Mouse (Mus musculus) stomach, embryonic 15.5 days (tissue): ENCODE data around the gene Hk1. TPM values are rescaled to one million over a fixed set of nuclear protein-coding genes. Genes with fewer than 3 reads are reported as not detected.

Source experiments
- ATAC-seq: fragments of 200-750 bp; cut with Nextera tagmentation; 2 replicates; pipeline ENCODE4 v1.8.0; 2017; ENCODE audit warnings: low read depth, moderate number of reproducible peaks, moderate TSS enrichment; ENCODE audit not compliant: insufficient read depth, low FRiP score
- H3K27ac ChIP-seq: fragments of 300-500 bp; sonication (generic); 2 replicates; pipeline ENCODE4 v1.5.1; 2015; ENCODE audit warnings: mild to moderate bottlenecking, inconsistent platforms
- H3K27me3 ChIP-seq: fragments of 300-500 bp; sonication (generic); replicated peaks from 2 replicates; pipeline ENCODE4 v1.6.1; 2015; ENCODE audit warnings: inconsistent platforms
- H3K36me3 ChIP-seq: fragments of 300-500 bp; sonication (generic); 2 replicates; pipeline ENCODE4 v1.6.1; 2015; ENCODE audit warnings: inconsistent platforms
- H3K4me1 ChIP-seq: fragments of 300-500 bp; sonication (generic); 2 replicates; pipeline ENCODE4 v1.6.1; 2015; ENCODE audit warnings: inconsistent platforms
- H3K4me2 ChIP-seq: fragments of 300-500 bp; sonication (generic); 2 replicates; pipeline ENCODE4 v1.6.1; 2015; ENCODE audit warnings: mild to moderate bottlenecking, inconsistent platforms
- H3K4me3 ChIP-seq: fragments of 300-500 bp; sonication (generic); replicated peaks from 2 replicates; pipeline ENCODE4 v1.5.1; 2015; ENCODE audit warnings: inconsistent platforms
- H3K9ac ChIP-seq: fragments of 300-500 bp; sonication (generic); 2 replicates; pipeline ENCODE4 v1.6.1; 2015; ENCODE audit warnings: inconsistent platforms
- H3K9me3 ChIP-seq: fragments of 300-500 bp; sonication (generic); 2 replicates; pipeline ENCODE4 v1.6.1; 2016; ENCODE audit warnings: inconsistent platforms
- WGBS: fragments of 180-500 bp; shearing (Covaris S2); methylation state at CpG from one replicate; pipeline ENCODE4 v1.1.7; 2015; 5-methylcytosine and 5-hydroxymethylcytosine counted together
- polyA plus RNA-seq: library from polyadenylated mRNA; unstranded; fragments of >200 nt; fragmentation: Nextera tagmentation; extraction: Ambion mirVana; gene quantifications from 2 replicates; pipeline ENCODE4 v1.2.1, GENCODE M21; 2015

Hk1 gene
- polyA plus RNA-seq, 1 experiment from 2014 or later: 45.8 TPM

DNA sequence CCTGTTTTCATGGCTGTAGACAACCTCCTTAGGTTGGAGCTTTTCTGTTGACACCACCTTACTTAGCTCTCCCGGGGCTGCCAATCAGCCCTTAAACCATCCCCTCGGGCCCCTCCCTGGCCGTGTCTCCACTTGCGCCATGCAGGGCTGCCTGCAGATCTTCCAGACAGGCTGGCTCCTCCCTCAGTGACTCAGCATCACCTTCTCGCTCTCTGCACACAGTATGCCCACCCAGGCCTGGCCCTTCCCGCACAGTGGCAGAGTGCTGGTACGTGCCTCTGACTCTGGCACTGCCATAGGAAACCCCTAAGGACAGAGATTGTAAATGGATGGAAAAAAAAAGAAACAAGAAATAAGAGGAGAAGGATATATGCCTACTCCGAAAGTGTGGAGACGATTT lies 96.9 kb downstream of the Hk1 start:
- Histone ChIP-seq H3K36me3 (peaks cover 28% of the 10 kb centered on the region), H3K4me1 (no peaks in the 10 kb centered on the region), H3K4me3 (no peak overlapping the region), H3K27ac (no peak overlapping the region), H3K9me3 (no peaks in the 10 kb centered on the region), H3K9ac (no peak overlapping the region), H3K4me2 (no peak overlapping the region), H3K27me3 (no peaks in the 10 kb centered on the region)
- WGBS: 59% methylated on average over 9 of the region's 9 CpGs
- no peak for ATAC-seq

GRCm38 (mm10) chr10:62279671-62280070 lies 100.0 kb downstream of the Hk1 start:
- Histone ChIP-seq H3K36me3 (peaks cover 23% of the 10 kb centered on the region), H3K27ac (no peak overlapping the region), H3K9me3 (no peaks in the 10 kb centered on the region), H3K27me3 (no peaks in the 10 kb centered on the region), H3K4me1 (no peaks in the 10 kb centered on the region), H3K4me3 (no peak overlapping the region), H3K9ac (no peak overlapping the region), H3K4me2 (no peak overlapping the region)
- ATAC-seq: no peak
- 68% methylated on average over 4 of the region's 4 CpGs for WGBS

GRCm38 (mm10) chr10:62279066-62279465 lies 100.6 kb downstream of the Hk1 start:
- H3K4me2 ChIP-seq: no peak overlapping the region
- ATAC-seq: no peak
- H3K9ac ChIP-seq: no peak overlapping the region
- peaks cover 25% of the 10 kb centered on the region for H3K36me3 ChIP-seq
- H3K9me3 ChIP-seq: no peaks in the 10 kb centered on the region
- WGBS: 66% methylated on average over 3 of the region's 3 CpGs
- H3K27ac ChIP-seq: no peak overlapping the region
- no peaks in the 10 kb centered on the region for H3K4me1 ChIP-seq
- H3K27me3 ChIP-seq: no peaks in the 10 kb centered on the region
- H3K4me3 ChIP-seq: no peak overlapping the region

DNA sequence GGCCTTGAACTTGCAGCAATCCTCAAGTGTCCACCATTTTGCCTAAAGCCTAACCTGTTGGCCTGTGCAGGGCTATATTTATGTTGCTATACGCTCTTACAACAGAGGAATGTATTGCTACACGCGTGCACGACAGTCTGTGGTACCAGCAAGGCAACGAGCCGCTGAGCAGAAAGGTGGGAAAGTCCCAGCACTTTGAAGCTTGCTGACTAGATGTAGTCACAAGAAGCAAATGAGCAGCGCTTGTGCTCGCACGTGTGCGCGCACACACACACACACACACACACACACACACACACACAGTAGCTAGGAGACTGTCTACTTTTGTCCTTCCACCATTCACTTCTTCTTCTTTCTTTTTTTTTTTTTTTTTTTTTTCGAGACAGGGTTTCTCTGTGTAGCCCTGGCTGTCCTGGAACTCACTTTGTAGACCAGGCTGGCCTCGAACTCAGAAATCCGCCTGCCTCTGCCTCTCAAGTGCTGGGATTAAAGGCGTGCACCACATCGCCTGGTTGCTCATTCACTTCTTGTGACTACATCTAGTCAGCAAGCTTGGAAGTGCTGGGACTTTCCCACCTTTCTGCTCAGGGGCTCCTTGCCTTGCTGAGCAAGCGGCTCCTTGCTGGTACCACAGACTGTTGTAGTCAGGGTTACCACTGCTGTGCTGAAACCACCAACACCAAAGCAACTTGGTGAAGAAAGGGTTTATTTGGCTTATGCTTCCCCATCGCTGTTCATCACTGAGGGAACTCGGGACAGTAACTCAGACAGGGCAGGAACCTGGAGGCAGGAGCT lies 102.0 kb downstream of the Hk1 start:
- no peak for ATAC-seq
- Histone ChIP-seq H3K27me3 (no peaks in the 10 kb centered on the region), H3K9ac (no peak overlapping the region), H3K36me3 (peaks cover 28% of the 10 kb centered on the region), H3K4me3 (no peak overlapping the region), H3K4me1 (no peaks in the 10 kb centered on the region), H3K9me3 (no peaks in the 10 kb centered on the region), H3K27ac (no peak overlapping the region), H3K4me2 (no peak overlapping the region)
- 92% methylated on average over 18 of the region's 19 CpGs for WGBS

DNA sequence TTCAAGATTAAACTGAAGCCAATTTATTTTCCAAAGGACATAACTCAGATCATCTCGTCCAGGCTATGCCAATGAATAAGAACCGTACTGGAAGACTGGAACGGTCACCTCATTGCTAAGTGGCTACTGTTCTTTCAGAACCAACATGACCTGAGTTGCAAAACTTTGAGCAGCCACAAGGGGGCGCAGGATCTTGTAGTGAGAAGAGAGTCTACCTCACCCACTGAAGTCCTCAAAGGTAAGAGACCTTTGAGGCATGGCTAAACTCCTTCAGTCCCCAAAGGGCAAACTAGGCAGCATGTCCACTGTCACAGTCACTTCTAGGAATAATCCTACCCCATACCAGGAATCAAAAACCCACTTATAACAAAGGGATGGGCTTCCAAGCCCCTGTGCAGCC lies 104.5 kb downstream of the Hk1 start:
- Histone ChIP-seq H3K36me3 (peaks cover 22% of the 10 kb centered on the region), H3K9ac (no peak overlapping the region), H3K27me3 (no peaks in the 10 kb centered on the region), H3K4me1 (no peaks in the 10 kb centered on the region), H3K4me2 (no peak overlapping the region), H3K27ac (no peak overlapping the region), H3K4me3 (no peak overlapping the region), H3K9me3 (no peaks in the 10 kb centered on the region)
- no peak for ATAC-seq
- 34% methylated on average over 4 of the region's 4 CpGs for WGBS

DNA sequence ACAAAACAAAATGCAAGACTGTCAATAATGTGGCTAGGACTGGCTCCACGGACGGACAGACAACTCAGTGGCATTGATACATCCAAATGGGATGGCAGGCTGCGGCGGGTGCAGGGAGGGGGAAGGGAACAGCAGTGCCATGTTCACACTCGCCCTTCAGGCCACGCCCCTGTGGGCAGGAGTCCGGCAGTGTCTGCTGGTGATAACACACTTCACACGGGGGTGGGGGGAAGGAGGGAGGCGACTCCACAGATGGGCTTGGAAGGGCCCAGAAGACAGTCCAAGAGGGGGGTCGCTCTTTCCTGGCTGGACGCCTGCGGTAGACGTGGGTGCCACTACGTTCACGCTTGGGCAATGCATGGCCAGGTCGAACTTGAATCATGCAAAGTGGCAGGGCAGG lies 110.4 kb downstream of the Hk1 start:
- H3K9me3 ChIP-seq: no peaks in the 10 kb centered on the region
- H3K4me3 ChIP-seq: no peak overlapping the region
- H3K9ac ChIP-seq: no peak overlapping the region
- H3K36me3 ChIP-seq: peaks cover 17% of the 10 kb centered on the region
- H3K4me2 ChIP-seq: no peak overlapping the region
- WGBS: 72% methylated on average over 16 of the region's 16 CpGs
- ATAC-seq: no peak
- H3K4me1 ChIP-seq: no peaks in the 10 kb centered on the region
- no peaks in the 10 kb centered on the region for H3K27me3 ChIP-seq
- H3K27ac ChIP-seq: no peak overlapping the region

DNA sequence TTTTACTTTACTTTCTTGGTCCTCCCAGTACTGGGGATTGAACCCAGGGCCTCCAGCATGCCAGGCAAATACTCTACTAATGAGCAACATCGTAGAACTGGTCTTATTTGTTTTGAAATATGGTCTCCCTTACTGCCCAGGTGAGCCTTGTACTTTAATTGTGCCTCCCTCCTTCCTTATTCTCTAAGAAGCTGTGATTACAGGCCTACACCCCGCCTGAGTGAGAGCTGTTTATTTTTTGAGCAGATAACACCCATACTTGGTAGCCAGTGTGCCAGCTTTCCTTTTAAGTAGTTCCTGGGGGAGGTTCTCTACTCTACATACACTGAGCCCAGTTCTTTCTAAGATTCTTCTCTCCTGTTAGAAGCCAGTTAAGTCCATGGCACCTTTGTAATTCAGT lies 115.4 kb downstream of the Hk1 start:
- 31% methylated on average over 2 of the region's 2 CpGs for whole genome bisulfite sequencing
- peaks cover 12% of the 10 kb centered on the region; the same call in 1 of the 2 replicates for H3K4me1 ChIP-seq
- no peak for ATAC-seq

GRCm38 (mm10) chr10:62261115-62261886 lies 118.4 kb downstream of the Hk1 start:
- WGBS: 19% methylated on average over 18 of the region's 18 CpGs
- H3K27me3 ChIP-seq: no peaks in the 10 kb centered on the region
- H3K27ac ChIP-seq: no peak overlapping the region
- peak; percentile 76 for ATAC-seq
- no peaks in the 10 kb centered on the region for H3K36me3 ChIP-seq
- no peak overlapping the region for H3K9ac ChIP-seq
- peaks cover 12% of the 10 kb centered on the region; the same call in 1 of the 2 replicates for H3K4me1 ChIP-seq
- H3K4me3 ChIP-seq: no peak overlapping the region
- H3K4me2 ChIP-seq: no peak overlapping the region
- H3K9me3 ChIP-seq: no peaks in the 10 kb centered on the region

More for the DNA sequence above, 115.4 kb downstream of the Hk1 start:
- no peak overlapping the region for H3K4me2 ChIP-seq
- H3K9me3 ChIP-seq: no peaks in the 10 kb centered on the region
- H3K27me3 ChIP-seq: no peaks in the 10 kb centered on the region
- no peak overlapping the region for H3K4me3 ChIP-seq
- no peak overlapping the region for H3K9ac ChIP-seq
- H3K27ac ChIP-seq: no peak overlapping the region
- H3K36me3 ChIP-seq: peaks cover 3% of the 10 kb centered on the region; the same call in 1 of the 2 replicates

DNA sequence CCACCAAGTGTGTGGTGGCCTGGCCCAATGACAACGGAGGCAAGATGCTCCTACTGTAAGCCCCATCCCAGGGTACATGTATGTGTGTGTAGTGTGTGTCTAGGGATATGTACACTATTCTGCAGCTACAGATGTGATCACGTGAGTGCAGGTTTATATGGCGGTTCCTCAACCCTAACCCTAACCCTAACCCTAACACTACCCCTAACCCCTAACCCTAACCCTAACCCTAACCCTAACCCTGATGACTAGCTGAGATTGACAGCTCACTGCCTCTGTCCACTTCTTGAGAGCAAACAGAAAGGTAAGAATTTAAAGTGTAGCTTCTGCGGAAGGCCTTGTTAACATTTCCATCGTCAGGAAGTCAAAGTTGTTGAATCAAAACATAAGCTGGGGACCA lies 121.4 kb downstream of the Hk1 start:
- Histone ChIP-seq H3K27me3 (no peaks in the 10 kb centered on the region), H3K4me2 (no peak overlapping the region), H3K36me3 (no peaks in the 10 kb centered on the region), H3K9me3 (no peaks in the 10 kb centered on the region), H3K27ac (no peak overlapping the region), H3K4me3 (no peak overlapping the region), H3K9ac (no peak overlapping the region), H3K4me1 (peaks cover 12% of the 10 kb centered on the region; the same call in 1 of the 2 replicates)
- ATAC-seq: no peak
- 88% methylated on average over 5 of the region's 5 CpGs for WGBS

- no peak overlapping the region for H3K9ac ChIP-seq
- H3K4me3 ChIP-seq: no peak overlapping the region
- no peak for ATAC-seq
- H3K36me3 ChIP-seq: no peaks in the 10 kb centered on the region
- no peak overlapping the region for H3K27ac ChIP-seq
- peaks cover 6% of the 10 kb centered on the region; the same call in 1 of the 2 replicates for H3K4me1 ChIP-seq
- WGBS: 82% methylated on average over 27 of the region's 27 CpGs
- H3K27me3 ChIP-seq: no peaks in the 10 kb centered on the region
- H3K9me3 ChIP-seq: no peaks in the 10 kb centered on the region
- H3K4me2 ChIP-seq: no peak overlapping the region
Measured at GRCm38 (mm10) chr10:62252496-62253235, 127.0 kb downstream of the Hk1 start.

GRCm38 (mm10) chr10:62252000-62252488 lies 127.7 kb downstream of the Hk1 start, which contains the start of gene Tacr2:
Gene Tacr2, plus strand, starts transcription at chr10:62252438.
- H3K9ac ChIP-seq: no peak within 1 kb of the TSS
- no peak for ATAC-seq

More at GRCm38 (mm10) chr10:62252000-62252488, 127.7 kb downstream of the Hk1 start, which contains the start of gene Tacr2:
- H3K4me1 ChIP-seq: peaks cover 11% of the 10 kb centered on the region; the same call in 1 of the 2 replicates
- 59% methylated on average over 12 of the region's 12 CpGs for WGBS
- no peak within 1 kb of the TSS for H3K4me2 ChIP-seq
- H3K27ac ChIP-seq: no peak within 1 kb of the TSS
- H3K4me3 ChIP-seq: no peak within 1 kb of the TSS
- no peaks in the 10 kb centered on the region for H3K36me3 ChIP-seq
- H3K27me3 ChIP-seq: no peaks in the 10 kb centered on the region
- no peaks in the 10 kb centered on the region for H3K9me3 ChIP-seq
